Mouse (Mus musculus) hindbrain, embryonic 12.5 days (tissue): Measurements from ENCODE around the gene Prune2. TPM values are rescaled to one million over a fixed set of nuclear protein-coding genes. Genes with fewer than 3 reads are reported as not detected.

Experiments used
- ATAC-seq: fragments of 200-750 bp; cut with Nextera tagmentation; 2 replicates; pipeline ENCODE4 v1.8.0; 2017; ENCODE audit warnings: moderate TSS enrichment; ENCODE audit not compliant: low FRiP score
- H3K27ac ChIP-seq: fragments of 300-500 bp; sonication (generic); 2 replicates; pipeline ENCODE4 v1.5.1; 2016; ENCODE audit warnings: mild to moderate bottlenecking
- H3K27me3 ChIP-seq: fragments of 300-500 bp; sonication (generic); 2 replicates; pipeline ENCODE4 v1.6.1; 2016; ENCODE audit warnings: mild to moderate bottlenecking
- H3K36me3 ChIP-seq: fragments of 300-500 bp; sonication (generic); 2 replicates; pipeline ENCODE4 v1.6.1; 2016; ENCODE audit warnings: mild to moderate bottlenecking
- H3K4me1 ChIP-seq: fragments of 300-500 bp; sonication (generic); 2 replicates; pipeline ENCODE4 v1.6.1; 2016
- H3K4me2 ChIP-seq: fragments of 300-500 bp; sonication (generic); replicated peaks from 2 replicates; pipeline ENCODE4 v1.6.1; 2016; ENCODE audit warnings: mild to moderate bottlenecking
- H3K4me3 ChIP-seq: fragments of 300-500 bp; sonication (generic); 2 replicates; pipeline ENCODE4 v1.5.1; 2016; ENCODE audit warnings: mild to moderate bottlenecking
- H3K9ac ChIP-seq: fragments of 300-500 bp; sonication (generic); 2 replicates; pipeline ENCODE4 v1.6.1; 2016; ENCODE audit warnings: mild to moderate bottlenecking, moderate library complexity
- H3K9me3 ChIP-seq: fragments of 300-500 bp; sonication (generic); replicated peaks from 2 replicates; pipeline ENCODE4 v1.6.1; 2016; ENCODE audit warnings: mild to moderate bottlenecking
- WGBS: fragments of 180-500 bp; shearing (Covaris S2); methylation state at CpG from one replicate; pipeline ENCODE4 v1.1.7; 2016; 5-methylcytosine and 5-hydroxymethylcytosine counted together
- polyA plus RNA-seq: library from polyadenylated mRNA; unstranded; fragments of >200 nt; fragmentation: Nextera tagmentation; extraction: Ambion mirVana; gene quantifications from 2 replicates; pipeline ENCODE4 v1.2.1, GENCODE M21; 2016

Prune2 gene
- polyA plus RNA-seq, 1 experiment from 2014 or later, result 3.3 TPM

GRCm38 (mm10) chr19:17011261-17011995 is 55.5 kb downstream of the Prune2 start:
- H3K27me3 ChIP-seq, result no peaks in the 10 kb centered on the region
- no peak overlapping the region for H3K4me2 ChIP-seq
- no peak overlapping the region for H3K9ac ChIP-seq
- no peak overlapping the region for H3K4me3 ChIP-seq
- peaks cover 4% of the 10 kb centered on the region; the same call in 1 of the 2 replicates for H3K4me1 ChIP-seq
- no peaks in the 10 kb centered on the region for H3K9me3 ChIP-seq
- ATAC-seq, result peak; percentile 50; the same call in 1 of the 2 replicates
- WGBS, result 56% methylated on average over 6 of the region's 6 CpGs
- no peaks in the 10 kb centered on the region for H3K36me3 ChIP-seq
- no peak overlapping the region for H3K27ac ChIP-seq

- Histone ChIP-seq H3K4me1 (peaks cover 4% of the 10 kb centered on the region; the same call in 1 of the 2 replicates), H3K9me3 (no peaks in the 10 kb centered on the region), H3K27ac (no peak overlapping the region), H3K27me3 (no peaks in the 10 kb centered on the region), H3K36me3 (no peaks in the 10 kb centered on the region), H3K4me3 (no peak overlapping the region), H3K4me2 (no peak overlapping the region), H3K9ac (no peak overlapping the region)
- 67% methylated on average over 2 of the region's 2 CpGs for WGBS
- ATAC-seq, result no peak
These were observed 57.2 kb downstream of the Prune2 start for GRCm38 (mm10) chr19:17013085-17013484.

GRCm38 (mm10) chr19:17014337-17015124 is 58.6 kb downstream of the Prune2 start:
- no peaks in the 10 kb centered on the region for H3K36me3 ChIP-seq
- peaks cover 4% of the 10 kb centered on the region; the same call in 1 of the 2 replicates for H3K4me1 ChIP-seq
- 85% methylated on average over 10 of the region's 10 CpGs for WGBS
- H3K27me3 ChIP-seq, result no peaks in the 10 kb centered on the region
- H3K9ac ChIP-seq, result no peak overlapping the region
- no peak overlapping the region for H3K4me2 ChIP-seq
- no peak overlapping the region for H3K27ac ChIP-seq
- no peak overlapping the region for H3K4me3 ChIP-seq
- ATAC-seq, result no peak
- H3K9me3 ChIP-seq, result no peaks in the 10 kb centered on the region

GRCm38 (mm10) chr19:17024748-17025147 is 68.8 kb downstream of the Prune2 start:
- Histone ChIP-seq H3K4me3 (no peak overlapping the region), H3K27me3 (no peaks in the 10 kb centered on the region), H3K4me2 (no peak overlapping the region), H3K27ac (no peak overlapping the region), H3K9ac (no peak overlapping the region), H3K9me3 (no peaks in the 10 kb centered on the region), H3K36me3 (no peaks in the 10 kb centered on the region), H3K4me1 (peaks cover 2% of the 10 kb centered on the region; the same call in 1 of the 2 replicates)
- 76% methylated on average over 4 of the region's 4 CpGs for WGBS
- no peak for ATAC-seq

- no peak overlapping the region for H3K9ac ChIP-seq
- 3% methylated on average over 3 of the region's 3 CpGs for WGBS
- no peak for ATAC-seq
These were observed 74.4 kb downstream of the Prune2 start for GRCm38 (mm10) chr19:17030276-17030675.

GRCm38 (mm10) chr19:17032314-17032713 is 76.4 kb downstream of the Prune2 start:
- no peaks in the 10 kb centered on the region for H3K36me3 ChIP-seq

More at GRCm38 (mm10) chr19:17030276-17030675, 74.4 kb downstream of the Prune2 start:
- Histone ChIP-seq H3K27me3 (no peaks in the 10 kb centered on the region), H3K4me1 (peaks cover 2% of the 10 kb centered on the region; the same call in 1 of the 2 replicates), H3K4me3 (no peak overlapping the region), H3K9me3 (no peaks in the 10 kb centered on the region), H3K27ac (no peak overlapping the region), H3K4me2 (no peak overlapping the region), H3K36me3 (no peaks in the 10 kb centered on the region)

GRCm38 (mm10) chr19:17046961-17047360 is 91.0 kb downstream of the Prune2 start:
- WGBS, result 63% methylated on average over 4 of the region's 4 CpGs
- H3K9ac ChIP-seq, result no peak overlapping the region
- no peaks in the 10 kb centered on the region for H3K36me3 ChIP-seq
- no peaks in the 10 kb centered on the region; the same call in 1 of the 2 replicates for H3K9me3 ChIP-seq
- no peaks in the 10 kb centered on the region for H3K27me3 ChIP-seq
- ATAC-seq, result no peak
- no peak overlapping the region for H3K27ac ChIP-seq
- no peak overlapping the region for H3K4me3 ChIP-seq
- no peak overlapping the region for H3K4me2 ChIP-seq
- no peaks in the 10 kb centered on the region for H3K4me1 ChIP-seq

More at GRCm38 (mm10) chr19:17032314-17032713, 76.4 kb downstream of the Prune2 start:
- Histone ChIP-seq H3K27me3 (no peaks in the 10 kb centered on the region), H3K9me3 (no peaks in the 10 kb centered on the region), H3K9ac (no peak overlapping the region), H3K4me3 (no peak overlapping the region), H3K4me2 (no peak overlapping the region), H3K4me1 (peaks cover 2% of the 10 kb centered on the region; the same call in 1 of the 2 replicates), H3K27ac (no peak overlapping the region)
- WGBS, result 84% methylated on average over 3 of the region's 3 CpGs
- no peak for ATAC-seq

GRCm38 (mm10) chr19:17055892-17056291 is 100.0 kb downstream of the Prune2 start:
- H3K9me3 ChIP-seq, result no peaks in the 10 kb centered on the region
- no peaks in the 10 kb centered on the region for H3K36me3 ChIP-seq
- H3K27ac ChIP-seq, result no peak overlapping the region
- WGBS, result 26% methylated on average over 3 of the region's 3 CpGs
- no peak overlapping the region for H3K4me2 ChIP-seq
- H3K4me1 ChIP-seq, result peaks cover 3% of the 10 kb centered on the region; the same call in 1 of the 2 replicates
- no peak overlapping the region for H3K9ac ChIP-seq
- no peaks in the 10 kb centered on the region for H3K27me3 ChIP-seq
- H3K4me3 ChIP-seq, result no peak overlapping the region
- peak; percentile 60; the same call in 1 of the 2 replicates for ATAC-seq

- Histone ChIP-seq H3K9me3 (no peaks in the 10 kb centered on the region), H3K27ac (no peak overlapping the region)
These were observed 104.2 kb downstream of the Prune2 start for GRCm38 (mm10) chr19:17060106-17060505.

GRCm38 (mm10) chr19:17064421-17064820 is 108.5 kb downstream of the Prune2 start:
- Histone ChIP-seq H3K4me1 (no peaks in the 10 kb centered on the region), H3K27ac (no peak overlapping the region), H3K4me3 (no peak overlapping the region), H3K27me3 (no peaks in the 10 kb centered on the region), H3K36me3 (no peaks in the 10 kb centered on the region), H3K9me3 (no peaks in the 10 kb centered on the region), H3K4me2 (no peak overlapping the region), H3K9ac (no peak overlapping the region)
- no peak for ATAC-seq

More at GRCm38 (mm10) chr19:17060106-17060505, 104.2 kb downstream of the Prune2 start:
- Histone ChIP-seq H3K4me3 (no peak overlapping the region), H3K36me3 (no peaks in the 10 kb centered on the region), H3K4me2 (no peak overlapping the region), H3K27me3 (no peaks in the 10 kb centered on the region), H3K9ac (no peak overlapping the region), H3K4me1 (peaks cover 3% of the 10 kb centered on the region; the same call in 1 of the 2 replicates)
- ATAC-seq, result no peak
- WGBS, result 79% methylated on average over 5 of the region's 5 CpGs

GRCm38 (mm10) chr19:17069067-17069466 is 113.1 kb downstream of the Prune2 start:
- WGBS, result 93% methylated on average over 7 of the region's 7 CpGs
- Histone ChIP-seq H3K36me3 (no peaks in the 10 kb centered on the region), H3K27me3 (no peaks in the 10 kb centered on the region), H3K9me3 (no peaks in the 10 kb centered on the region), H3K4me3 (no peak overlapping the region), H3K4me1 (no peaks in the 10 kb centered on the region), H3K9ac (no peak overlapping the region), H3K27ac (no peak overlapping the region), H3K4me2 (no peak overlapping the region)
- no peak for ATAC-seq

- no peaks in the 10 kb centered on the region for H3K4me1 ChIP-seq
- H3K4me3 ChIP-seq, result no peak overlapping the region
- H3K4me2 ChIP-seq, result no peak overlapping the region
- H3K27ac ChIP-seq, result no peak overlapping the region
- no peak for ATAC-seq
- H3K36me3 ChIP-seq, result no peaks in the 10 kb centered on the region
- WGBS, result 88% methylated on average over 5 of the region's 5 CpGs
- no peaks in the 10 kb centered on the region for H3K27me3 ChIP-seq
- no peak overlapping the region for H3K9ac ChIP-seq
- H3K9me3 ChIP-seq, result no peaks in the 10 kb centered on the region
These were observed 115.3 kb downstream of the Prune2 start for GRCm38 (mm10) chr19:17071205-17071604.
